Comparison of ENCODE assay signal across 9 mouse cellular contexts in genomic region chr8:125759022-125759421, GRCm38 (mm10). TPM values are rescaled to one million over a fixed set of nuclear protein-coding genes. Genes with fewer than 3 reads are reported as not detected.
DNase-seq lines count a peak whose midpoint lies in the region; ATAC-seq and TF ChIP-seq lines count a peak whose summit lies in the region.
"Had no signal": no experiment of that assay in that cellular context is flagged by ENCODE, and none has a peak within 500 bp of the region (broad histone marks: within the 10 kb centered on the region; RNA-seq: fewer than 3 reads in every experiment).

No protein-coding gene starts in this region.

- peak; percentile 51 for TF ChIP-seq CTCF in gastrocnemius, adult 2 months (IDR thresholded peaks at IDR 0.05)

- peak; percentile 37 for DNase-seq in gastrocnemius, adult 2 months
- no peak for DNase-seq in gastrocnemius, postnatal 36 days
- peak; percentile 24 for DNase-seq in midbrain, embryonic 10.5 days (ENCODE audit: low spot score)
- DNase-seq in midbrain, embryonic 14.5 days, result no peak
- DNase-seq in embryonic facial prominence, embryonic 10.5 days (ENCODE audit: low spot score), result peak; percentile 45
- peak; percentile 58 to 67 for DNase-seq in thymus, postnatal 36 days

- peaks cover 8% of the 10 kb centered on the region; the same call in 1 of the 2 replicates for H3K4me1 ChIP-seq in midbrain, embryonic 10.5 days
- H3K4me1 ChIP-seq in midbrain, embryonic 14.5 days (ENCODE audit: control insufficient read depth, insufficient read depth, low read length), result no peaks in the 10 kb centered on the region
- H3K4me1 ChIP-seq in embryonic facial prominence, embryonic 10.5 days, result peaks cover 9% of the 10 kb centered on the region
- H3K4me1 ChIP-seq in megakaryocyte, embryonic 14.5 days, result peaks cover 4% of the 10 kb centered on the region; the same call in 1 of the 2 replicates
- H3K4me1 ChIP-seq in forebrain, embryonic 12.5 days, result peaks cover 9% of the 10 kb centered on the region; the same call in 1 of the 2 replicates
- H3K4me1 ChIP-seq: stomach, embryonic 15.5 days had no signal

- peaks cover 9% of the 10 kb centered on the region; the same call in 1 of the 2 replicates for H3K9me3 ChIP-seq in midbrain, embryonic 10.5 days (replicated peaks)
- H3K9me3 ChIP-seq in midbrain, embryonic 14.5 days (ENCODE audit: control insufficient read depth, low read length), result peaks cover 7% of the 10 kb centered on the region; the same call in 1 of the 2 replicates
- H3K9me3 ChIP-seq in embryonic facial prominence, embryonic 10.5 days, result 0 out of 2 replicates have a peak, but pooled peaks cover 8% of the 10 kb centered on the region
- H3K9me3 ChIP-seq in megakaryocyte, embryonic 14.5 days, result peaks cover 27% of the 10 kb centered on the region
- H3K9me3 ChIP-seq in forebrain, embryonic 12.5 days, result peaks cover 5% of the 10 kb centered on the region; the same call in 1 of the 2 replicates
- H3K9me3 ChIP-seq: stomach, embryonic 15.5 days had no signal

- WGBS in midbrain, embryonic 10.5 days, result 58% methylated on average over 10 of the region's 10 CpGs
- 46% methylated on average over 10 of the region's 10 CpGs for WGBS in midbrain, embryonic 14.5 days
- WGBS in embryonic facial prominence, embryonic 10.5 days, result 48% methylated on average over 10 of the region's 10 CpGs
- 51% methylated on average over 10 of the region's 10 CpGs for WGBS in forebrain, embryonic 12.5 days

- intact Hi-C loops in gastrocnemius, adult 2 months (cut with DNase I), result no loop called here
- intact Hi-C loops in gastrocnemius, postnatal 36 days (cut with DNase I), result no loop called here

- no peak overlapping the region for H3K4me3 ChIP-seq in gastrocnemius, adult 2 months
- H3K4me3 ChIP-seq in midbrain, embryonic 10.5 days, result no peak overlapping the region
- H3K4me3 ChIP-seq in midbrain, embryonic 14.5 days (replicated peaks; ENCODE audit: low read depth, low read length), result no peak overlapping the region
- H3K4me3 ChIP-seq in embryonic facial prominence, embryonic 10.5 days, result no peak overlapping the region
- peak overlapping the region; percentile 28 for H3K4me3 ChIP-seq in megakaryocyte, embryonic 14.5 days (replicated peaks)
- H3K4me3 ChIP-seq in forebrain, embryonic 12.5 days (replicated peaks), result no peak overlapping the region
- H3K4me3 ChIP-seq: stomach, embryonic 15.5 days had no signal

- H3K27me3 ChIP-seq in midbrain, embryonic 10.5 days (ENCODE audit: low read depth, poor library complexity, severe bottlenecking), result no peaks in the 10 kb centered on the region
- no peaks in the 10 kb centered on the region for H3K27me3 ChIP-seq in midbrain, embryonic 14.5 days (ENCODE audit: control insufficient read depth, insufficient read depth, low read length)
- H3K27me3 ChIP-seq in embryonic facial prominence, embryonic 10.5 days (replicated peaks; ENCODE audit: low read depth, poor library complexity, severe bottlenecking), result no peaks in the 10 kb centered on the region
- H3K27me3 ChIP-seq in megakaryocyte, embryonic 14.5 days (replicated peaks), result peaks cover 17% of the 10 kb centered on the region
- H3K27me3 ChIP-seq in forebrain, embryonic 12.5 days, result no peaks in the 10 kb centered on the region; the same call in 1 of the 2 replicates
- H3K27me3 ChIP-seq: stomach, embryonic 15.5 days had no signal

- H3K9ac ChIP-seq in midbrain, embryonic 14.5 days (replicated peaks; ENCODE audit: low read length), result no peak overlapping the region
- no peak overlapping the region for H3K9ac ChIP-seq in forebrain, embryonic 12.5 days
- H3K9ac ChIP-seq: stomach, embryonic 15.5 days had no signal

- H3K27ac ChIP-seq in gastrocnemius, adult 2 months, result no peak overlapping the region
- no peak overlapping the region for H3K27ac ChIP-seq in midbrain, embryonic 10.5 days (replicated peaks)
- H3K27ac ChIP-seq in midbrain, embryonic 14.5 days (replicated peaks; ENCODE audit: low read depth, low read length), result no peak overlapping the region
- no peak overlapping the region for H3K27ac ChIP-seq in embryonic facial prominence, embryonic 10.5 days (replicated peaks)
- no peak overlapping the region for H3K27ac ChIP-seq in forebrain, embryonic 12.5 days
- H3K27ac ChIP-seq: stomach, embryonic 15.5 days had no signal

- no peak for ATAC-seq in midbrain, embryonic 14.5 days (ENCODE audit: low FRiP score, low TSS enrichment)
- no peak for ATAC-seq in forebrain, embryonic 12.5 days (ENCODE audit: low FRiP score)

- no peak overlapping the region for H3K4me2 ChIP-seq in midbrain, embryonic 14.5 days (ENCODE audit: low read length)
- no peak overlapping the region for H3K4me2 ChIP-seq in forebrain, embryonic 12.5 days
- H3K4me2 ChIP-seq: stomach, embryonic 15.5 days had no signal

- H3K36me3 ChIP-seq in midbrain, embryonic 10.5 days, result peaks cover 3% of the 10 kb centered on the region; the same call in 1 of the 2 replicates
- peaks cover 12% of the 10 kb centered on the region for H3K36me3 ChIP-seq in midbrain, embryonic 14.5 days (ENCODE audit: control insufficient read depth, insufficient read depth, low read length)
- H3K36me3 ChIP-seq in embryonic facial prominence, embryonic 10.5 days (replicated peaks), result no peaks in the 10 kb centered on the region
- no peaks in the 10 kb centered on the region for H3K36me3 ChIP-seq in megakaryocyte, embryonic 14.5 days (replicated peaks; ENCODE audit: low read length)
- no peaks in the 10 kb centered on the region for H3K36me3 ChIP-seq in forebrain, embryonic 12.5 days (replicated peaks)
- H3K36me3 ChIP-seq: stomach, embryonic 15.5 days had no signal

RNA-seq across cellular contexts. Expression of gene Ntpcr, which starts 29.3 kb away (rescaled TPM):
- 10 to 100 TPM; 10.5 to 11.2 TPM for total RNA-seq in gastrocnemius, adult 2 months (2021)
- 10 to 100 TPM; 11.4 to 11.6 TPM for total RNA-seq in gastrocnemius, postnatal 36 days (2021)
- 18.4 and 19.7 TPM in 2 replicates for polyA plus RNA-seq in midbrain, embryonic 10.5 days (2016; fragmentation: Nextera tagmentation; extraction: Ambion mirVana)
- 29.3 and 35.2 TPM in 2 replicates for polyA plus RNA-seq in midbrain, embryonic 14.5 days (2014; fragmentation: Nextera tagmentation; extraction: Ambion mirVana)
- polyA plus RNA-seq in embryonic facial prominence, embryonic 10.5 days (2016; fragmentation: Nextera tagmentation; extraction: Ambion mirVana), result 18.8 and 19.3 TPM in 2 replicates
- 9.2 and 15.5 TPM in 2 replicates for polyA plus RNA-seq in megakaryocyte, embryonic 14.5 days (2012; ENCODE audit: insufficient read depth, low replicate concordance)
- 17.1 and 20.0 TPM in 2 replicates for polyA plus RNA-seq in forebrain, embryonic 12.5 days (2016; fragmentation: Nextera tagmentation; extraction: Ambion mirVana)

Comparison
In these comparisons a context has a peak if more than half of its experiments do, and no peak if none do; other contexts are left out.
1. DNase-seq: peak in gastrocnemius, adult 2 months (single experiment), midbrain, embryonic 10.5 days (single experiment), embryonic facial prominence, embryonic 10.5 days (single experiment) and thymus, postnatal 36 days (2 of 2); none in gastrocnemius, postnatal 36 days (0 of 2) and midbrain, embryonic 14.5 days (single experiment).